Mouse (Mus musculus) liver, embryonic 11.5 days (tissue): ENCODE results near the gene Pou4f1. TPM values are rescaled to one million over a fixed set of nuclear protein-coding genes. Genes with fewer than 3 reads are reported as not detected.

ENCODE experiments used
- ATAC-seq: fragments of 200-750 bp; cut with Nextera tagmentation; replicated peaks from 2 replicates; pipeline ENCODE4 v1.8.0; 2017; ENCODE audit warnings: moderate number of reproducible peaks, mild to moderate bottlenecking, moderate TSS enrichment, moderate library complexity; ENCODE audit not compliant: low FRiP score
- DNase-seq: peaks from one replicate; pipeline ENCODE4 v3.0.0-alpha.2; 2017; ENCODE audit warnings: low spot score
- H3K27ac ChIP-seq: fragments of 300-500 bp; sonication (generic); 2 replicates; pipeline ENCODE4 v1.5.1; 2014; ENCODE audit warnings: mild to moderate bottlenecking, low read depth, low read length, control low read depth
- H3K27me3 ChIP-seq: fragments of 300-500 bp; sonication (generic); replicated peaks from 2 replicates; pipeline ENCODE4 v1.6.1; 2014; ENCODE audit warnings: low read length, mixed read lengths; ENCODE audit not compliant: control insufficient read depth, insufficient read depth
- H3K36me3 ChIP-seq: fragments of 300-500 bp; sonication (generic); 2 replicates; pipeline ENCODE4 v1.6.1; 2014; ENCODE audit warnings: mild to moderate bottlenecking, low read length, moderate library complexity, mixed read lengths; ENCODE audit not compliant: control insufficient read depth, insufficient read depth
- H3K4me1 ChIP-seq: fragments of 300-500 bp; sonication (generic); replicated peaks from 2 replicates; pipeline ENCODE4 v1.6.1; 2014; ENCODE audit warnings: low read length, mixed read lengths; ENCODE audit not compliant: control insufficient read depth, insufficient read depth
- H3K4me2 ChIP-seq: fragments of 300-500 bp; sonication (generic); 2 replicates; pipeline ENCODE4 v1.6.1; 2014; ENCODE audit warnings: mild to moderate bottlenecking, control low read depth, moderate library complexity
- H3K4me3 ChIP-seq: fragments of 300-500 bp; sonication (generic); 2 replicates; pipeline ENCODE4 v1.5.1; 2014; ENCODE audit warnings: low read depth, low read length, control low read depth
- H3K9ac ChIP-seq: fragments of 300-500 bp; sonication (generic); 2 replicates; pipeline ENCODE4 v1.6.1; 2014; ENCODE audit warnings: low read depth, low read length, control low read depth
- H3K9me3 ChIP-seq: fragments of 300-500 bp; sonication (generic); 2 replicates; pipeline ENCODE4 v1.6.1; 2016; ENCODE audit warnings: low read length, inconsistent platforms, mixed read lengths; ENCODE audit not compliant: control insufficient read depth
- WGBS: fragments of 180-500 bp; shearing (Covaris S2); extraction: QIAGEN DNeasy Blood & Tissue Kit; methylation state at CpG from one replicate; pipeline ENCODE4 v1.1.7; 2014; 5-methylcytosine and 5-hydroxymethylcytosine counted together
- polyA plus RNA-seq: library from polyadenylated mRNA; unstranded; fragments of >200 nt; fragmentation: Nextera tagmentation; extraction: Ambion mirVana; gene quantifications from 2 replicates; pipeline ENCODE4 v1.2.1, GENCODE M21; 2014

The Pou4f1 gene
- polyA plus RNA-seq, 1 experiment from 2014 or later: 0.40 TPM

DNA sequence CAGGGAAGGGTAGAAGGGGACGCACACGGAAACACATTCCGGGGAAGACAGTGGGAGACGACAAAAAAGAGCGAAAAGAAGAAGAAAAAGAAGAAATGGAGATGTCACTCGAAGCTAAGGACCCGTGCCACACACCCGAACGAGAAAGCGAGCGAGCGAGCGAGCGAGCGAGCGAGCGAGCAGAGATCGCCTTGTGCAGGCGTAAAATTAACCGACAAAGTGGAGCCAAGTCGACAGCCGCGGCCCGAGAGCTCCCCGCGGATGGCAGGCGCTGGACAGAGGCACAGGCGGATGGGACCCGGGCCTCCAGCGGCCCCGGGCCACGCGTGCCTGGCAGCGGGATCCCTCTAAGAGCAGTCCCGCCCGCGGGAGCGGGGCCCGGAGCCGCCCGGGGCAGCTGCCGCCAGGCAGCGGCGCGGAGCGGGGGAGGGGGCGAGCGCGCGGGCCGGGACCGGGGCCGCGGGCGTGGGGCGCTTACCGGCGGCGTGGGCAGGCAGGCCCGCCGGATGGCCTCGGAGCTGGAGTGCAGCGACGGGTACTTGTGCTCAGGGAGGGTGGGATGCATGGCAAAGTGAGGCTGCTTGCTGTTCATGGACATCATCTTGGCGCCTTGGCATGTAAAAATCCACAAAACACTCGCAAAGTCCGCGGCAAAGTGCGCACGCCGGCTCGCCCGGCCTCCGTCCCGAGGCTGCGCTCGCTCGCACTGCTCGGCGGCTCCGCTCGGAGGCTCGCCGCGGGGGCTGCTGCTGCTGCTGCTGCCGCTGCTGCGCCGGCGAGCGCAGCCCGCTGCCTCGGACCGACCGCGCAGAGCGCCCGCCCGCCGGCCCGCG, 450 bp downstream of the Pou4f1 start:
- peak overlapping the region; percentile 60 for H3K4me3 ChIP-seq
- H3K27ac ChIP-seq: no peak overlapping the region
- peaks cover 4% of the 10 kb centered on the region for H3K4me1 ChIP-seq
- ATAC-seq (peak; percentile 56), DNase-seq (no peak)
- H3K27me3 ChIP-seq: peaks cover 94% of the 10 kb centered on the region
- H3K36me3 ChIP-seq: no peaks in the 10 kb centered on the region
- peak overlapping the region; percentile 83 for H3K4me2 ChIP-seq
- no peaks in the 10 kb centered on the region for H3K9me3 ChIP-seq
- no peak overlapping the region; the same call in 1 of the 2 replicates for H3K9ac ChIP-seq
- 1% methylated on average over 98 of the region's 101 CpGs for WGBS

GRCm38 (mm10) chr14:104466557-104466956, 1.2 kb downstream of the Pou4f1 start:
- no peak overlapping the region for H3K27ac ChIP-seq
- ATAC-seq (no peak), DNase-seq (no peak)
- peak overlapping the region; percentile 60 for H3K4me3 ChIP-seq
- no peak overlapping the region for H3K9ac ChIP-seq
- no peaks in the 10 kb centered on the region for H3K9me3 ChIP-seq
- no peaks in the 10 kb centered on the region for H3K36me3 ChIP-seq
- H3K27me3 ChIP-seq: peaks cover 92% of the 10 kb centered on the region
- peaks cover 4% of the 10 kb centered on the region for H3K4me1 ChIP-seq
- H3K4me2 ChIP-seq: peak overlapping the region; percentile 33
- WGBS: under 1% methylated on average over 30 of the region's 43 CpGs

GRCm38 (mm10) chr14:104465483-104466235, 2.1 kb downstream of the Pou4f1 start:
- peaks cover 92% of the 10 kb centered on the region for H3K27me3 ChIP-seq
- DNase-seq: no peak
- H3K9ac ChIP-seq: no peak overlapping the region
- peak overlapping the region; percentile 32 for H3K4me3 ChIP-seq
- H3K9me3 ChIP-seq: no peaks in the 10 kb centered on the region
- 2% methylated on average over 63 of the region's 64 CpGs for WGBS
- no peak for ATAC-seq
- no peaks in the 10 kb centered on the region for H3K36me3 ChIP-seq
- peak overlapping the region; percentile 52 for H3K4me2 ChIP-seq
- H3K27ac ChIP-seq: no peak overlapping the region
- H3K4me1 ChIP-seq: peaks cover 4% of the 10 kb centered on the region

- Histone ChIP-seq H3K4me1 (peaks cover 4% of the 10 kb centered on the region), H3K27ac (no peak overlapping the region), H3K9me3 (no peaks in the 10 kb centered on the region), H3K4me3 (no peak overlapping the region), H3K4me2 (no peak overlapping the region), H3K27me3 (peaks cover 92% of the 10 kb centered on the region), H3K9ac (no peak overlapping the region), H3K36me3 (no peaks in the 10 kb centered on the region)
- ATAC-seq: no peak
- no peak for DNase-seq
- WGBS: 4% methylated on average over 5 of the region's 5 CpGs
Observed at GRCm38 (mm10) chr14:104464841-104465240, 3.0 kb downstream of the Pou4f1 start.

GRCm38 (mm10) chr14:104463631-104464250, 4.1 kb downstream of the Pou4f1 start:
- no peak overlapping the region for H3K9ac ChIP-seq
- H3K4me1 ChIP-seq: peaks cover 4% of the 10 kb centered on the region
- ATAC-seq (no peak), DNase-seq (no peak)
- H3K27me3 ChIP-seq: peaks cover 93% of the 10 kb centered on the region
- H3K9me3 ChIP-seq: no peaks in the 10 kb centered on the region
- no peaks in the 10 kb centered on the region for H3K36me3 ChIP-seq
- no peak overlapping the region for H3K4me2 ChIP-seq
- no peak overlapping the region for H3K27ac ChIP-seq
- H3K4me3 ChIP-seq: no peak overlapping the region
- 8% methylated on average over 5 of the region's 5 CpGs for WGBS

GRCm38 (mm10) chr14:104461286-104462240, 6.2 kb downstream of the Pou4f1 start:
- peaks cover 90% of the 10 kb centered on the region for H3K27me3 ChIP-seq
- WGBS: 1% methylated on average over 10 of the region's 10 CpGs
- H3K9ac ChIP-seq: no peak overlapping the region
- H3K4me3 ChIP-seq: no peak overlapping the region
- ATAC-seq (no peak), DNase-seq (no peak)
- no peak overlapping the region for H3K4me2 ChIP-seq
- H3K27ac ChIP-seq: no peak overlapping the region
- no peaks in the 10 kb centered on the region; the same call in none of the 2 replicates for H3K4me1 ChIP-seq
- H3K9me3 ChIP-seq: no peaks in the 10 kb centered on the region
- H3K36me3 ChIP-seq: no peaks in the 10 kb centered on the region

- ATAC-seq (peak; percentile 47), DNase-seq (no peak)
- no peaks in the 10 kb centered on the region; the same call in 1 of the 2 replicates for H3K4me1 ChIP-seq
- no peaks in the 10 kb centered on the region for H3K36me3 ChIP-seq
- no peaks in the 10 kb centered on the region for H3K9me3 ChIP-seq
- WGBS: under 1% methylated on average over 57 of the region's 59 CpGs
- peak overlapping the region; percentile 40 for H3K4me2 ChIP-seq
- no peak overlapping the region for H3K27ac ChIP-seq
- H3K9ac ChIP-seq: no peak overlapping the region
- peaks cover 83% of the 10 kb centered on the region for H3K27me3 ChIP-seq
- H3K4me3 ChIP-seq: peak overlapping the region; percentile 7; the same call in 1 of the 2 replicates
Observed at GRCm38 (mm10) chr14:104460325-104461285, 7.2 kb downstream of the Pou4f1 start.
